Mouse (Mus musculus) limb, embryonic 13.5 days (tissue): ENCODE results near the gene Cactin. TPM values are rescaled to one million over a fixed set of nuclear protein-coding genes. Genes with fewer than 3 reads are reported as not detected.

Experiments
- ATAC-seq: fragments of 200-750 bp; cut with Nextera tagmentation; 2 replicates; pipeline ENCODE4 v1.8.0; 2017; ENCODE audit warnings: low read depth, moderate number of reproducible peaks, moderate TSS enrichment; ENCODE audit not compliant: low FRiP score
- H3K27ac ChIP-seq: fragments of 300-500 bp; sonication (generic); 2 replicates; pipeline ENCODE4 v1.5.1; 2015; ENCODE audit warnings: inconsistent platforms, mild to moderate bottlenecking, moderate library complexity
- H3K27me3 ChIP-seq: fragments of 300-500 bp; sonication (generic); 2 replicates; pipeline ENCODE4 v1.6.1; 2015; ENCODE audit warnings: mild to moderate bottlenecking, inconsistent platforms
- H3K36me3 ChIP-seq: fragments of 300-500 bp; sonication (generic); 2 replicates; pipeline ENCODE4 v1.6.1; 2015; ENCODE audit warnings: inconsistent platforms, mild to moderate bottlenecking, moderate library complexity
- H3K4me1 ChIP-seq: fragments of 300-500 bp; sonication (generic); 2 replicates; pipeline ENCODE4 v1.6.1; 2015; ENCODE audit warnings: inconsistent platforms
- H3K4me2 ChIP-seq: fragments of 300-500 bp; sonication (generic); replicated peaks from 2 replicates; pipeline ENCODE4 v1.6.1; 2015; ENCODE audit warnings: inconsistent platforms, mild to moderate bottlenecking, moderate library complexity
- H3K4me3 ChIP-seq: fragments of 300-500 bp; sonication (generic); 2 replicates; pipeline ENCODE4 v1.5.1; 2015; ENCODE audit warnings: moderate library complexity, mild to moderate bottlenecking, inconsistent platforms
- H3K9ac ChIP-seq: fragments of 300-500 bp; sonication (generic); 2 replicates; pipeline ENCODE4 v1.6.1; 2015; ENCODE audit warnings: mild to moderate bottlenecking, inconsistent platforms
- H3K9me3 ChIP-seq: fragments of 300-500 bp; sonication (generic); 2 replicates; pipeline ENCODE4 v1.6.1; 2016; ENCODE audit warnings: inconsistent platforms
- WGBS: fragments of 180-500 bp; shearing (Covaris S2); methylation state at CpG from one replicate; pipeline ENCODE4 v1.1.7; 2015; 5-methylcytosine and 5-hydroxymethylcytosine counted together
- polyA plus RNA-seq: library from polyadenylated mRNA; unstranded; fragments of >200 nt; fragmentation: Nextera tagmentation; extraction: Ambion mirVana; gene quantifications from 2 replicates; pipeline ENCODE4 v1.2.1, GENCODE M21; 2015

Cactin gene
- polyA plus RNA-seq, 1 experiment from 2014 or later, result 41.8 TPM

- no peak overlapping the region for H3K27ac ChIP-seq
- H3K27me3 ChIP-seq, result no peaks in the 10 kb centered on the region
- ATAC-seq, result no peak
- no peak overlapping the region for H3K4me2 ChIP-seq
- H3K4me1 ChIP-seq, result peaks cover 28% of the 10 kb centered on the region
- H3K4me3 ChIP-seq, result no peak overlapping the region
- no peaks in the 10 kb centered on the region for H3K9me3 ChIP-seq
- WGBS, result 86% methylated on average over 14 of the region's 14 CpGs
- peak overlapping the region; percentile 31; the same call in 1 of the 2 replicates for H3K9ac ChIP-seq
- H3K36me3 ChIP-seq, result no peaks in the 10 kb centered on the region; the same call in 1 of the 2 replicates
Observed at GRCm38 (mm10) chr10:81299585-81300351, 21.1 kb upstream of the Cactin start.

GRCm38 (mm10) chr10:81300352-81300907 is 20.5 kb upstream of the Cactin start:
- WGBS, result 85% methylated on average over 9 of the region's 9 CpGs
- Histone ChIP-seq H3K4me2 (no peak overlapping the region), H3K36me3 (no peaks in the 10 kb centered on the region; the same call in 1 of the 2 replicates), H3K4me1 (peaks cover 21% of the 10 kb centered on the region), H3K4me3 (no peak overlapping the region), H3K27ac (no peak overlapping the region), H3K9ac (peak overlapping the region; percentile 31; the same call in 1 of the 2 replicates), H3K9me3 (no peaks in the 10 kb centered on the region), H3K27me3 (no peaks in the 10 kb centered on the region)
- ATAC-seq, result no peak

GRCm38 (mm10) chr10:81301321-81301720 is 19.6 kb upstream of the Cactin start:
- Histone ChIP-seq H3K4me3 (no peak overlapping the region), H3K4me1 (peaks cover 17% of the 10 kb centered on the region), H3K27me3 (no peaks in the 10 kb centered on the region), H3K27ac (no peak overlapping the region), H3K9me3 (no peaks in the 10 kb centered on the region), H3K36me3 (peaks cover 9% of the 10 kb centered on the region), H3K9ac (no peak overlapping the region), H3K4me2 (no peak overlapping the region)
- ATAC-seq, result no peak
- WGBS, result 83% methylated on average over 9 of the region's 9 CpGs

- Histone ChIP-seq H3K9me3 (no peaks in the 10 kb centered on the region), H3K4me3 (no peak overlapping the region), H3K4me2 (0 out of 2 replicates have a peak overlapping the region, but pooled peaks have one; percentile 9), H3K27me3 (no peaks in the 10 kb centered on the region), H3K36me3 (peaks cover 18% of the 10 kb centered on the region), H3K4me1 (peaks cover 16% of the 10 kb centered on the region), H3K27ac (no peak overlapping the region; the same call in 1 of the 2 replicates), H3K9ac (peak overlapping the region; percentile 40)
- ATAC-seq, result no peak
- 73% methylated on average over 4 of the region's 4 CpGs for WGBS
Observed at GRCm38 (mm10) chr10:81302288-81302687, 18.6 kb upstream of the Cactin start.

- no peak for ATAC-seq
- Histone ChIP-seq H3K4me2 (no peak overlapping the region), H3K4me3 (no peak overlapping the region), H3K9me3 (no peaks in the 10 kb centered on the region), H3K36me3 (peaks cover 24% of the 10 kb centered on the region), H3K27ac (no peak overlapping the region), H3K27me3 (no peaks in the 10 kb centered on the region), H3K9ac (peak overlapping the region; percentile 31; the same call in 1 of the 2 replicates), H3K4me1 (peaks cover 11% of the 10 kb centered on the region)
- WGBS, result 77% methylated on average over 14 of the region's 14 CpGs
Observed at GRCm38 (mm10) chr10:81302781-81303218, 18.1 kb upstream of the Cactin start.

- H3K4me1 ChIP-seq, result peaks cover 9% of the 10 kb centered on the region
- no peak overlapping the region for H3K4me3 ChIP-seq
- H3K36me3 ChIP-seq, result peaks cover 28% of the 10 kb centered on the region
- WGBS, result 79% methylated on average over 10 of the region's 10 CpGs
- H3K27me3 ChIP-seq, result no peaks in the 10 kb centered on the region
- H3K9me3 ChIP-seq, result no peaks in the 10 kb centered on the region
- no peak overlapping the region; the same call in 1 of the 2 replicates for H3K27ac ChIP-seq
- peak overlapping the region; percentile 25; the same call in 1 of the 2 replicates for H3K9ac ChIP-seq
- H3K4me2 ChIP-seq, result no peak overlapping the region
- ATAC-seq, result no peak
Observed at GRCm38 (mm10) chr10:81303258-81303657, 17.6 kb upstream of the Cactin start.

- H3K4me2 ChIP-seq, result no peak overlapping the region
- H3K27ac ChIP-seq, result no peak overlapping the region
- H3K36me3 ChIP-seq, result peaks cover 33% of the 10 kb centered on the region
- H3K4me3 ChIP-seq, result no peak overlapping the region
- H3K27me3 ChIP-seq, result no peaks in the 10 kb centered on the region
- peaks cover 9% of the 10 kb centered on the region for H3K4me1 ChIP-seq
- peak overlapping the region; percentile 25; the same call in 1 of the 2 replicates for H3K9ac ChIP-seq
- WGBS, result 76% methylated on average over 7 of the region's 7 CpGs
- ATAC-seq, result no peak
- no peaks in the 10 kb centered on the region for H3K9me3 ChIP-seq
Observed at GRCm38 (mm10) chr10:81303761-81304160, 17.1 kb upstream of the Cactin start.

GRCm38 (mm10) chr10:81304597-81305238 is 16.2 kb upstream of the Cactin start:
- ATAC-seq, result no peak
- 34% methylated on average over 7 of the region's 9 CpGs for WGBS
- Histone ChIP-seq H3K9ac (no peak overlapping the region), H3K4me3 (no peak overlapping the region), H3K36me3 (peaks cover 43% of the 10 kb centered on the region), H3K27ac (no peak overlapping the region), H3K4me1 (peaks cover 9% of the 10 kb centered on the region), H3K4me2 (no peak overlapping the region), H3K9me3 (no peaks in the 10 kb centered on the region), H3K27me3 (no peaks in the 10 kb centered on the region)

- peaks cover 52% of the 10 kb centered on the region for H3K36me3 ChIP-seq
- H3K27me3 ChIP-seq, result no peaks in the 10 kb centered on the region
- H3K4me1 ChIP-seq, result peaks cover 9% of the 10 kb centered on the region
- H3K4me3 ChIP-seq, result no peak overlapping the region
- no peak overlapping the region for H3K9ac ChIP-seq
- 95% methylated on average over 14 of the region's 14 CpGs for WGBS
- H3K9me3 ChIP-seq, result no peaks in the 10 kb centered on the region
- ATAC-seq, result no peak
- H3K27ac ChIP-seq, result no peak overlapping the region
- H3K4me2 ChIP-seq, result no peak overlapping the region
Observed at GRCm38 (mm10) chr10:81305663-81306062, 15.2 kb upstream of the Cactin start.

GRCm38 (mm10) chr10:81306173-81306668 is 14.7 kb upstream of the Cactin start:
- Histone ChIP-seq H3K4me1 (peaks cover 9% of the 10 kb centered on the region), H3K9me3 (no peaks in the 10 kb centered on the region), H3K27me3 (no peaks in the 10 kb centered on the region), H3K9ac (no peak overlapping the region), H3K4me2 (no peak overlapping the region), H3K36me3 (peaks cover 58% of the 10 kb centered on the region), H3K4me3 (no peak overlapping the region), H3K27ac (no peak overlapping the region)
- ATAC-seq, result no peak
- 95% methylated on average over 12 of the region's 12 CpGs for WGBS

- no peaks in the 10 kb centered on the region for H3K27me3 ChIP-seq
- no peak overlapping the region for H3K4me2 ChIP-seq
- WGBS, result 92% methylated on average over 21 of the region's 21 CpGs
- H3K27ac ChIP-seq, result no peak overlapping the region
- H3K4me1 ChIP-seq, result peaks cover 9% of the 10 kb centered on the region
- no peak overlapping the region for H3K9ac ChIP-seq
- no peaks in the 10 kb centered on the region for H3K9me3 ChIP-seq
- peaks cover 66% of the 10 kb centered on the region for H3K36me3 ChIP-seq
- no peak overlapping the region for H3K4me3 ChIP-seq
- ATAC-seq, result no peak
Observed at GRCm38 (mm10) chr10:81306837-81307682, 13.8 kb upstream of the Cactin start.
